Mouse (Mus musculus): ENCODE measurements at regions not wholly inside any gene's neighbourhood (a gene's known extent, or its start where the extent isn't known, plus 50 kb on each side); places are given as distances from the start of the nearest gene placed in this dataset.
A peak's percentile ranks its signal among the peaks of the same experiment; 100 is the strongest.

DNA sequence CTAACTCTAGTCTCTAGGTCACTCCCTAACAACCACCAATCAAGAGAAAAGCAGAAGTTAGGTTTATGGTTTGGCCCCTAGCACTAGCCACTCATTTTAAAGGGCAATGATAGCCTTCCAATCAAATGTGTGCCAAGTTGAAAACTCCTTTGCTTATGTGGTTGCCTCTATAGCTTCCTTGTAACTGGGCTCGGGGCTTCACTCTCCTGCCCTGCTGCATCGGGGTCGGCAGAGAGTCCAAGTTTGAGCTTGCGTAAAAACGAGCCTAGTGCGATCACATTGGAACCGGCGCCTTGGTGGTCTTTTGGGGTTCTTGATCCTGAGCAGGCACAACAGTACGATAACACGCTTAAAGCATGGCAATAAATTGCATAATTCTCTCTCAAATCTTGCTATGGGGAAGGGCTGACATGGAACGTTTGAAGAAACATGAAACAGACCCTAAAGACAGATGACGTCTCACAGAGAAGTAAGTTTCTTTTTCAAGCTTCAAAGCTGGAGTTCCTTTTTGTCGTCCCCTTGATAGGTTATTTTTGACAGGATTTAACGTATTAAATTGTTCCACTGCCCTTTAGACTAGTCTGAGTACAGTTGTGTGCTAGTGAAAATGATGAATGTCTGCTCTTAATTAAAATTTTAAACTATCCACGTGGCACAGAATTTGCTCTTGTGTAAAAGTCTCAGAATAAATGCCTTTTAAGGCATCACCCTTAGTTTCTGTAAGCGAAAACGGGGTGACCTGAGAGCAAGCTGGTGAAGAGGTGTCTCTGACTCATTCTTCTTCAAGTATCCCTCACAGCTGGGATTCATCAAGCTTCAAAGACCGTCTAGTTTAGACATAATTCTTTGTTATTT is 52.0 kb downstream of the 4930426L09Rik start:
- ATAC-seq (ENCODE audit: poor library complexity, severe bottlenecking) = peak; percentile 79

DNA sequence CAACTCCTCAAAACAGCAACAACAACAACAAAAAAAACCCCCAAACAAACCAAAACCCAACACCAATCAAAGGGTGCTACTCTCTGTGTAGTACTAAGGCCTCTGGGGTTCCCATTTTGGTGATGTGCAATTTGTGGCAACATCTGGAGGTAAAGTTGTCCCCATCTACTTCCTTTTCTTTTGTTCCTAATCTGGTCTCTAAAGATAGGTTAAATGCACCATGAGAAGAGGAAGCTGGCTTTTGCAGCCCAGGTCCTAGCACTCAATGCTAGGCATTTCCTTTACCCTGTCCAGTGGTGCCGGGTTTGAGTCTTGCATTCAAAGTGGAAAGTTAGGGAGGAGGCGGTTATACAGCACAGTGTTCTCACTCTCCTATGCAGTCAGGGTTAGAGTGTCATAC is 57.4 kb downstream of the 4930426L09Rik start:
- peak; percentile 89 for ATAC-seq (ENCODE audit: poor library complexity, severe bottlenecking)

DNA sequence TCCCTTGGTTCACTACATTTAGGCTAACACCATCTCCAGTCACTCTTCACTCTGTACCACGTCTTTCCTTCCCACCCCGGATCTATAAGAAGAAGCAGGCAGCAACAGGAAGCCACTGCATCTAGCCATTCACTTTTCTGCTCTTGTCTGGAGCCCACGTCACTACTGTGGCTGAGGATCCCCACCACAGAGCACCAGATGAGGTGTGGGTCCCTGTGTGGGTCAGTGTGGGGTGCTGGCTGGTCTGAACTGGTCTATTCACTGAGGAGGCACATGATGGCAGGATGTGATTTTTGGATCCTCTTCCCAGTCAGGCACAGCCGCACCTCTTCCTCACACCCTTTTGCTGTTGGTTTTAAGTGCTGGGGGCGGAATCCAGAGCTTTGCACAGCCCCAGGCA is 59.7 kb downstream of the 4930426L09Rik start:
- no peak for ATAC-seq (ENCODE audit: poor library complexity, severe bottlenecking)

- ATAC-seq (ENCODE audit: poor library complexity, severe bottlenecking) = no peak
These were observed 60.6 kb downstream of the 4930426L09Rik start for GRCm38 (mm10) chr2:19058765-19059164.

GRCm38 (mm10) chr2:19059246-19059645 is 61.1 kb downstream of the 4930426L09Rik start:
- ATAC-seq (ENCODE audit: poor library complexity, severe bottlenecking) = peak; percentile 89

DNA sequence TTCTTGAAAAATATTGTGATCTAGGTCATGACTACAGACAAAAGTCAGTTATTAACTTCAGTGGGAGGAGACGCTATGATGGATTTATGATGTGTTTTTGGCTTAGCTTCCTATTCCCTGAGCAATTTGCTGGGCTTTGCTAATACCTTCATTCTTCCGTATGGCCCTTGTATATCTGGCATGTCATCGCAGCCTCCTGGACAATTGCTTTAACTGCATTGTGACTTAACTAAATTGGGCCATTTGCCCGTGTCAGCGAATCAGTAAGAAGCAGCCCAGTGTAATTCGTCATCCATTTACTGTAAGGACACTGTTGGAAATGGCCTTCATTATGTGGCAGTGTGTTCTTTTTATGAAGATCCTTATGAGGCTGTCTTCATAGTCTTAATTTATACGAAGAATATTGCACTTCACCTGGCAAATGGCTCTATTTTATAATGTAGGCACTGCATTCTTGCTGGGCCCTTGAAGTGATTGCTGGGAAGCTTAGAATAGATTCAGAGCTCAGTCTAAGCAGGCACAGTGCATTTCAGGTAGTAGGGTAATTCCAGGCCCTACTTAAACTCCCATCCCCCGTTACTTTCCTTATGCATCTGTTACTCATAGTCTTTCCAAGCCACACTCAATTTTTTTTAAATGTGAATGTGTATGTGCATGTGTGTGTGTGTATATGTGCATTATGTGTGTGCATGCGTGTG is 62.2 kb downstream of the 4930426L09Rik start:
- no peak for ATAC-seq (ENCODE audit: poor library complexity, severe bottlenecking)

GRCm38 (mm10) chr2:19064560-19065362 is 66.6 kb downstream of the 4930426L09Rik start:
- peak; percentile 51 for ATAC-seq (ENCODE audit: poor library complexity, severe bottlenecking)

DNA sequence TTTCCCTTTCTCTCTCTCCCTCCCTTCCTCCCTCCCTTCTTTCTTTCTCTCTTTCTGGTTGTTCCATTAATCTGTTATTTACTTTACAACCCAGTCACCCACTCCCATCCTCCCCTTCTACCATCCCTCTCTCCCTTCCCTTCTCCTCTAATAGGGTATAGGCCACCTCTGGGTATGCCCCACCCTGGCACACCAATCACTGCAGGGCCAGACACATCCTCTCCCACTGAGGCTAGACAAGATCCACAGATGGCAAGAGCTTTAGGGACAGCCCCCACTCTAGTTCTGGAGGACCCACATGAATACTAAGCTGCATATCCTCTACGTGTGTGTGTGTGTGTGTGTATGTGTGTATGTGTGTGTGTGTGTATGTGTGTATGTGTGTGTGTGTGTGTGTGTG is 67.4 kb downstream of the 4930426L09Rik start:
- ATAC-seq (ENCODE audit: poor library complexity, severe bottlenecking) = no peak

- no peak for ATAC-seq (ENCODE audit: poor library complexity, severe bottlenecking)
These were observed 70.0 kb downstream of the 4930426L09Rik start for GRCm38 (mm10) chr2:19068161-19068560.

GRCm38 (mm10) chr2:19083816-19084215 is 85.7 kb downstream of the 4930426L09Rik start:
- ATAC-seq (ENCODE audit: poor library complexity, severe bottlenecking) = no peak

- no peak for ATAC-seq (ENCODE audit: poor library complexity, severe bottlenecking)
These were observed 87.0 kb downstream of the 4930426L09Rik start for GRCm38 (mm10) chr2:19085105-19085504.

DNA sequence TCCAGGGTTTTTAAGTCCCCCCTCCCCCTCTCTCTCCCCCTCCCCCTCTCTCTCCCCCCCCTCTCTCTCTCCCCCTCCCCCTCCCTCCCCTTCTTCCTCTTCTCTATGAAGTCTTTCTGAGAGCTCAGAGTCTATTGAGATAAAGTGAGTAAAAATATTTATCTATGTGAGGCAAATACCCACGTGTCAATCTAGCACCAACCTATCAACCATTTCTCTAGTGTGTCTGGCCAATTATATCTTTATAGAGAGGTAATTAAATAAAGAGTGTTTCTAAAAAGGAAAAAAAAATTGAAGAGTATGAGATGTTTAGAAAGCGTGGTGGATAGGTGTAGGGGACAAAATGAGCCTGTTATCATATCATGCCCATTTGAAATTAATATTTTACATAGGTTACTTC is 88.0 kb downstream of the 4930426L09Rik start:
- ATAC-seq (ENCODE audit: poor library complexity, severe bottlenecking) = no peak

DNA sequence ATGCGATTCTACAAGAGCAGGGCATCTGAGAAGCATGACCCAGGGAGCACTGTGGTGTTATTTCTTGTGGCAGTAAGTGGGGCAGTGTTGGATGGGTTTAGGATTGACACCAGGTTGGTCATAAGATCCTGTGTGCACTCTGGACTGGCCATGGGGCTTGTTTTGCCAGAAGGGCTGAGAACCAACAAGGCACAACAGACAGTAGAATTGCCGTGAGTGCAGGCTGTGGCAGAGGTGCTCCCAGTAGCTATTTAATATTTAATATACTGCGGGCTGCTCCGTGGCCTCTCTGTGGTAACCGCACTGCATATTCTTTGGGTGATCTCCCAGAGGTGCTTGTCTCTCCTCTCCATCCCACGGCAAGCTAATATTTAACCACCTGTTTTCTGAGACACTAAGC is 88.5 kb downstream of the 4930426L09Rik start:
- ATAC-seq (ENCODE audit: poor library complexity, severe bottlenecking) = no peak

GRCm38 (mm10) chr2:19099384-19099783 is 99.7 kb upstream of the Armc3 start:
- ATAC-seq (ENCODE audit: poor library complexity, severe bottlenecking) = no peak

GRCm38 (mm10) chr2:19108753-19109152 is 90.3 kb upstream of the Armc3 start:
- ATAC-seq (ENCODE audit: poor library complexity, severe bottlenecking) = no peak

- ATAC-seq (ENCODE audit: poor library complexity, severe bottlenecking) = peak; percentile 99
These were observed 79.2 kb upstream of the Armc3 start for GRCm38 (mm10) chr2:19119871-19120270.

GRCm38 (mm10) chr2:19132864-19133263 is 66.2 kb upstream of the Armc3 start:
- ATAC-seq (ENCODE audit: poor library complexity, severe bottlenecking) = no peak

GRCm38 (mm10) chr2:19142586-19142985 is 56.5 kb upstream of the Armc3 start:
- ATAC-seq (ENCODE audit: poor library complexity, severe bottlenecking) = no peak

DNA sequence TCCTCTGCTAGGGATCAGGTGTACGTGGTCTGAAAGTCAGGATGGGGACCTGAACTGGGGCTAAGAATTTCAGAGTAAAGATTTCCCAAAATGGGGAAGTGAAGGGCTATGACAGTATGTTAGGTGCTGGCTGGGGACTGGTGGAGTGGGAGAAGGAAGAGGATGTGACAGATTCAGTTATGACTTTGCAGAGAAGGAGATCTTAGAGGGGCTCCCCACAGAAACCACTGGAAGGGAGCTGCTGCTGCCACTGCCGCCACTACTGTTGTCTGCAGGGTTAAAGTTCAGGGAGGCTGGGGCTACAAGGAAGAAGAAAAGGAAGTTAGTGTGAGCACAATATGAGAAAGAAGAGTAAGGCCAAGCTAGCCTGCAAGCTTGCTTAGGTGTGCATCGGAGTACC is 53.7 kb upstream of the Armc3 start:
- ATAC-seq (ENCODE audit: poor library complexity, severe bottlenecking) = peak; percentile 94

- ATAC-seq (ENCODE audit: poor library complexity, severe bottlenecking) = no peak
These were observed 53.2 kb upstream of the Armc3 start for GRCm38 (mm10) chr2:19145881-19146280.

- ATAC-seq (ENCODE audit: poor library complexity, severe bottlenecking) = no peak
These were observed 52.8 kb upstream of the Armc3 start for GRCm38 (mm10) chr2:19146289-19146688.

All from megakaryocyte, adult 5-6 weeks (primary cell).